Mouse (Mus musculus): ENCODE measurements around the gene Farsa. TPM values are rescaled to one million over a fixed set of nuclear protein-coding genes. Genes with fewer than 3 reads are reported as not detected.

Farsa gene
- polyA plus RNA-seq, 1 experiment from 2014 or later = 73.0 TPM

- H3K27ac ChIP-seq (replicated peaks; ENCODE audit: low read depth, low read length) = peak overlapping the region; percentile 90
- DNase-seq (ENCODE audit: low spot score) (peak; percentile 81), ATAC-seq (replicated peaks; ENCODE audit: insufficient number of reproducible peaks, low FRiP score, low TSS enrichment, low read depth) (peak; percentile 64)
- H3K27me3 ChIP-seq (ENCODE audit: control insufficient read depth, insufficient read depth, low read length) = no peaks in the 10 kb centered on the region
- H3K4me3 ChIP-seq (ENCODE audit: low read depth, low read length) = peak overlapping the region; percentile 97
- peaks cover 5% of the 10 kb centered on the region for H3K4me1 ChIP-seq (ENCODE audit: control insufficient read depth, insufficient read depth, low read length)
- peaks cover 18% of the 10 kb centered on the region for H3K36me3 ChIP-seq (replicated peaks; ENCODE audit: control insufficient read depth, insufficient read depth, low read depth, low read length)
- under 1% methylated on average over 59 of the region's 59 CpGs for WGBS
- no peaks in the 10 kb centered on the region for H3K9me3 ChIP-seq (replicated peaks; ENCODE audit: control insufficient read depth, low read length)
- peak overlapping the region; percentile 99 for H3K9ac ChIP-seq (replicated peaks; ENCODE audit: low read length)
- H3K4me2 ChIP-seq (ENCODE audit: low read depth, low read length) = peak overlapping the region; percentile 59
Measured at GRCm38 (mm10) chr8:84832034-84832717, 24.6 kb upstream of the Farsa start.

GRCm38 (mm10) chr8:84832759-84833742 is 23.7 kb upstream of the Farsa start:
- Histone ChIP-seq H3K4me2 (ENCODE audit: low read depth, low read length) (peak overlapping the region; percentile 59), H3K36me3 (replicated peaks; ENCODE audit: control insufficient read depth, insufficient read depth, low read depth, low read length) (peaks cover 24% of the 10 kb centered on the region), H3K4me1 (ENCODE audit: control insufficient read depth, insufficient read depth, low read length) (peaks cover 10% of the 10 kb centered on the region), H3K27me3 (ENCODE audit: control insufficient read depth, insufficient read depth, low read length) (no peaks in the 10 kb centered on the region), H3K9me3 (replicated peaks; ENCODE audit: control insufficient read depth, low read length) (no peaks in the 10 kb centered on the region), H3K4me3 (ENCODE audit: low read depth, low read length) (peak overlapping the region; percentile 97), H3K27ac (replicated peaks; ENCODE audit: low read depth, low read length) (peak overlapping the region; percentile 90), H3K9ac (replicated peaks; ENCODE audit: low read length) (peak overlapping the region; percentile 99)
- DNase-seq (ENCODE audit: low spot score) (no peak), ATAC-seq (replicated peaks; ENCODE audit: insufficient number of reproducible peaks, low FRiP score, low TSS enrichment, low read depth) (no peak)
- WGBS = 71% methylated on average over 10 of the region's 10 CpGs

DNA sequence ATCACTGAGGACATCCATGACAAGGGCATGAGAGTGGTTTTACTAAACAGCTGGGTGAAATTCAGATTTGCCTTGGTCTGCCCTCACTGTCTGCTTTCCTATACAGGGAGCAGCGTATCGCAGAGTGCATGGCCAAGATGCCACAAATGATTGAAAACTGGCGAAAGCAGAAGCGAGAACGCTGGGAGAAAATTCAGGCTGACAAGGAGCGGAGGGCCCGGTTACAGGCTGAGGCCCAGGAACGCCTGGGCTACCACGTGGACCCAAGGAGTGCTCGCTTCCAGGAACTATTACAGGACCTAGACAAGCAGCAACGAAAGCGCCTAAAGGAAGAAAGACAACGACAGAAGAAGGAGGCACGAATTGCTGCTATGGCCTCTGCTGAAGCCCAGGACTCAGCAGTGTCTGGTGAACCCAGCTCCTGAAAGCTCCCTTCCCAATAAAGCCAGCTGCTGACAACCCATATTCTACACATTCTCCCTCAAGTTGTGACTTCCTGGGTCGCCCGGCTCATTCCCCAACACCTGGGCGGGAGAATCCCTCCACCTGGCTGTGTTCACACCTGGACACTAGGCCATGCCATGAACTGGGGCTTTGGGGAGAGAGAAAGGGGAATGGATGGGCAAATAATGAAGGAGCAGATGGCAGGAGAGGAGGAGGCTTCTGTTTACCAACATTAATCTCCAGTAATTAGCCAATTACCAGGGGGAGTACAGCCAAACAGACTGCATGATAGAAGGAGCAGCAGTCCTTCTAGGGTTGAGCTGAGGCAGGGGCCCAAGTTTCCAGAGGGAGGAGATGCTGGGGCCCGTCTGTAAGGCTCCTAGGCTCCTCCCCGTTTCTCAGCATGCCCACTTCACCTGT is 22.6 kb upstream of the Farsa start:
- no peak for DNase-seq (ENCODE audit: low spot score)
- Histone ChIP-seq H3K4me2 (ENCODE audit: low read depth, low read length) (no peak overlapping the region), H3K9me3 (replicated peaks; ENCODE audit: control insufficient read depth, low read length) (no peaks in the 10 kb centered on the region), H3K27ac (replicated peaks; ENCODE audit: low read depth, low read length) (no peak overlapping the region), H3K4me1 (ENCODE audit: control insufficient read depth, insufficient read depth, low read length) (peaks cover 12% of the 10 kb centered on the region), H3K36me3 (replicated peaks; ENCODE audit: control insufficient read depth, insufficient read depth, low read depth, low read length) (peaks cover 26% of the 10 kb centered on the region), H3K9ac (replicated peaks; ENCODE audit: low read length) (no peak overlapping the region), H3K4me3 (ENCODE audit: low read depth, low read length) (no peak overlapping the region), H3K27me3 (ENCODE audit: control insufficient read depth, insufficient read depth, low read length) (no peaks in the 10 kb centered on the region)
- 89% methylated on average over 19 of the region's 19 CpGs for WGBS
- ATAC-seq (replicated peaks; ENCODE audit: insufficient number of reproducible peaks, low FRiP score, low TSS enrichment, low read depth) = no peak

DNA sequence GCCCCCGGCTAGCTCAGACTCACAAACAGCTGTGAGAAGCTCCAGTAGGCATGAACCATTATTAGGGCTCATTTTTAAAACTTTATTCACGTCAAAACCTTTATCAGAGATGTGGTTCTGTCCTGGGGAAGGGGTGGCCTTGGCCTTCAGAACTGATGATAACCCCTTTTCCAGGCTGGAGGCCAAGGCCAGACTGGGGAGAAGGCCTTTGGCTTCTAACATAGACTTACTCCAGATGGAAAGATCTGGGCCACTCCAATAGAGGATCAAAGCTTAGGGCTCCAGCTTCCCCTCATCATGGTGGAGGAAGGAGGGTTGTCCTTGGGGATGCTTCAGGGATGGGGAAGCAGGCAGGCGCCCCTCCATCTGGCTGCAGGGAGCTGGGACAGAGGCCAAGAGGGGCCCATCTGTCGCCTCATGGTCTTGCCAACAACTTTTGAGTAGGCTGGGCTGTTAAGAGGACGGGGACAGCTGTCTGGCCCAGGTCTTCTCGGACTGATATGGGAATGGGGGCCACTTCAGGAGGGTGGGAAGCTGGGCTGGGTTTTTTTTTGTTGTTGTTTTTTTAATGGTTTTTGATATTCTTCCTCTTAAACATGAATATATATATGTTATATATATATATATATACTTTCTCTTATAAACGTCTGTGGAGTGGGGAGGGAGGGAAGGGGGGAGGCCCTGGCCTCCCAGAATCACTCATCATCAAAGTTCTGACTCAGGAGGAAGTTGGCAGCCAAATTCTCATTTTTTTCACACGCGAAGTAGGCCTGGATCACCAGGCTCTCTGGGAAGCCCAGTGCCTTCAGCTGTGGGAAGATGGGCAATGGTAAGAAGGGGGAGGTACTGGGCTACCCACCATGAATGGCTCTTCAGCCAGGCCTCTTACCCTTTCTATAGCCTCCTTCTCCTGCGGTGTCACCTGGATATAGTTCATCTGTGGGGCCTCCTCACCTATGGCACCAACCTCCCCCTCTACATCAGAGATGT is 21.6 kb upstream of the Farsa start:
- H3K4me1 ChIP-seq (ENCODE audit: control insufficient read depth, insufficient read depth, low read length) = peaks cover 12% of the 10 kb centered on the region
- no peak overlapping the region for H3K27ac ChIP-seq (replicated peaks; ENCODE audit: low read depth, low read length)
- no peak overlapping the region for H3K4me2 ChIP-seq (ENCODE audit: low read depth, low read length)
- H3K4me3 ChIP-seq (ENCODE audit: low read depth, low read length) = no peak overlapping the region
- H3K27me3 ChIP-seq (ENCODE audit: control insufficient read depth, insufficient read depth, low read length) = no peaks in the 10 kb centered on the region
- ATAC-seq (replicated peaks; ENCODE audit: insufficient number of reproducible peaks, low FRiP score, low TSS enrichment, low read depth) = no peak
- no peaks in the 10 kb centered on the region for H3K9me3 ChIP-seq (replicated peaks; ENCODE audit: control insufficient read depth, low read length)
- H3K36me3 ChIP-seq (replicated peaks; ENCODE audit: control insufficient read depth, insufficient read depth, low read depth, low read length) = peaks cover 26% of the 10 kb centered on the region
- 86% methylated on average over 10 of the region's 10 CpGs for WGBS
- H3K9ac ChIP-seq (replicated peaks; ENCODE audit: low read length) = no peak overlapping the region
- no peak for DNase-seq (ENCODE audit: low spot score)

DNA sequence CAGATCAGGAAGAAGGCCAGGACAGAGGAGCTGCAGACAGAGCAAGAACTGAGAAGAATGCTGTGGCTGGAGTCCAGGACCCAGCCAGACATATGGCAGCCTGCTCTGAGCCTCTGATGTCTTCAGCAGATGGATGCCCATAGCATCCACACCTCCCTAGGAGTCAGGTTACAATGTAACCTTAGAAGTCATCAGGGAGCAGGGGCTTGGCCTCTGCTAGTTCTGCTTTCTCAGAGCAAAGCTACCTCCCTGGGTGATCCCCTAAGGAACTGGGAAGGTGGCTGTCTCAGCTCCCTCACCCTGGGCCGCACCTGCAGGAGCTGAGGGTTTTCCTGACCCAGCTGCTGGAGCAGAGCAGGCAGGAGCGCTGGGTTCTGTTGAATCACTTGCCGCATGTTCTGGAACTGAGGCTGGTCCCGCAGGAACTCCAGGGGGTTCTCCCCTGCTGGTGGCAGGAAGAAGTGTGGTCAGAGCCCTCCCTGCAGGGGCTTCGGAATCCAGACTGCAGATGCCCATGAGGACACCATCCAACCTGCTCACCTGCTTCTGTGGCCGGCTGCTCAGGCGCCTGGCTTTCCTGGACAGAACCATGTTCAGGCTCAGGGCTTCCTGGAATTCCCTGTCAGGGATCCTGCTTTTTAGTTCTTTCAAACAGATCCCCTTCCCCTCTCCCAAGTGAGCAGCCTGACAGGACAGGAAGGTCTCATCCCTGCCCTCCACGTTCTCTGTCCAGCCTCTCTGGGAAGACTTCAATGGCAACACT is 19.5 kb upstream of the Farsa start:
- H3K4me2 ChIP-seq (ENCODE audit: low read depth, low read length) = no peak overlapping the region; the same call in 1 of the 2 replicates
- WGBS = 44% methylated on average over 8 of the region's 8 CpGs
- ATAC-seq (replicated peaks; ENCODE audit: insufficient number of reproducible peaks, low FRiP score, low TSS enrichment, low read depth) (peak; percentile 14), DNase-seq (ENCODE audit: low spot score) (peak; percentile 63)
- H3K9me3 ChIP-seq (replicated peaks; ENCODE audit: control insufficient read depth, low read length) = no peaks in the 10 kb centered on the region
- H3K4me1 ChIP-seq (ENCODE audit: control insufficient read depth, insufficient read depth, low read length) = peaks cover 12% of the 10 kb centered on the region
- H3K27ac ChIP-seq (replicated peaks; ENCODE audit: low read depth, low read length) = peak overlapping the region; percentile 20
- H3K9ac ChIP-seq (replicated peaks; ENCODE audit: low read length) = peak overlapping the region; percentile 2; the same call in 1 of the 2 replicates
- H3K36me3 ChIP-seq (replicated peaks; ENCODE audit: control insufficient read depth, insufficient read depth, low read depth, low read length) = peaks cover 28% of the 10 kb centered on the region
- no peaks in the 10 kb centered on the region for H3K27me3 ChIP-seq (ENCODE audit: control insufficient read depth, insufficient read depth, low read length)
- no peak overlapping the region for H3K4me3 ChIP-seq (ENCODE audit: low read depth, low read length)

GRCm38 (mm10) chr8:84837912-84838470 is 18.8 kb upstream of the Farsa start:
- H3K36me3 ChIP-seq (replicated peaks; ENCODE audit: control insufficient read depth, insufficient read depth, low read depth, low read length) = peaks cover 35% of the 10 kb centered on the region
- H3K9me3 ChIP-seq (replicated peaks; ENCODE audit: control insufficient read depth, low read length) = no peaks in the 10 kb centered on the region
- H3K4me2 ChIP-seq (ENCODE audit: low read depth, low read length) = no peak overlapping the region; the same call in 1 of the 2 replicates
- no peak overlapping the region for H3K27ac ChIP-seq (replicated peaks; ENCODE audit: low read depth, low read length)
- no peak overlapping the region for H3K4me3 ChIP-seq (ENCODE audit: low read depth, low read length)
- no peak overlapping the region for H3K9ac ChIP-seq (replicated peaks; ENCODE audit: low read length)
- H3K4me1 ChIP-seq (ENCODE audit: control insufficient read depth, insufficient read depth, low read length) = peaks cover 12% of the 10 kb centered on the region
- DNase-seq (ENCODE audit: low spot score) (no peak), ATAC-seq (replicated peaks; ENCODE audit: insufficient number of reproducible peaks, low FRiP score, low TSS enrichment, low read depth) (no peak)
- 78% methylated on average over 15 of the region's 15 CpGs for WGBS
- no peaks in the 10 kb centered on the region for H3K27me3 ChIP-seq (ENCODE audit: control insufficient read depth, insufficient read depth, low read length)
